Mouse (Mus musculus) embryonic facial prominence, embryonic 14.5 days (tissue): ENCODE measurements at regions not wholly inside any gene's neighbourhood (a gene's known extent, or its start where the extent isn't known, plus 50 kb on each side); places are given as distances from the start of the nearest gene placed in this dataset.
A peak's percentile ranks its signal among the peaks of the same experiment; 100 is the strongest.

Experiments
- ATAC-seq: fragments of 200-750 bp; cut with Nextera tagmentation; 2 replicates; pipeline ENCODE4 v1.8.0; 2017; ENCODE audit warnings: low read depth, moderate number of reproducible peaks, moderate TSS enrichment
- DNase-seq: peaks from one replicate; pipeline ENCODE4 v3.0.0-alpha.2; 2015; ENCODE audit warnings: low spot score
- H3K27ac ChIP-seq: fragments of 300-500 bp; sonication (generic); replicated peaks from 2 replicates; pipeline ENCODE4 v1.5.1; 2014; ENCODE audit warnings: low read depth, mild to moderate bottlenecking, low read length, moderate library complexity
- H3K27me3 ChIP-seq: fragments of 300-500 bp; sonication (generic); replicated peaks from 2 replicates; pipeline ENCODE4 v1.6.1; 2014; ENCODE audit warnings: low read length; ENCODE audit not compliant: control insufficient read depth, insufficient read depth
- H3K36me3 ChIP-seq: fragments of 300-500 bp; sonication (generic); 2 replicates; pipeline ENCODE4 v1.6.1; 2014; ENCODE audit warnings: low read length, mixed read lengths; ENCODE audit not compliant: control insufficient read depth, insufficient read depth
- H3K4me1 ChIP-seq: fragments of 300-500 bp; sonication (generic); 2 replicates; pipeline ENCODE4 v1.6.1; 2014; ENCODE audit warnings: antibody characterized with exemption, low read length; ENCODE audit not compliant: control insufficient read depth, insufficient read depth
- H3K4me2 ChIP-seq: fragments of 300-500 bp; sonication (generic); 2 replicates; pipeline ENCODE4 v1.6.1; 2014; ENCODE audit warnings: low read depth, mild to moderate bottlenecking, low read length, moderate library complexity, mixed read lengths
- H3K4me3 ChIP-seq: fragments of 300-500 bp; sonication (generic); 2 replicates; pipeline ENCODE4 v1.5.1; 2014; ENCODE audit warnings: low read depth, mild to moderate bottlenecking, low read length
- H3K9ac ChIP-seq: fragments of 300-500 bp; sonication (generic); 2 replicates; pipeline ENCODE4 v1.6.1; 2014; ENCODE audit warnings: low read depth, mild to moderate bottlenecking, low read length, moderate library complexity, mixed read lengths
- H3K9me3 ChIP-seq: fragments of 300-500 bp; sonication (generic); 2 replicates; pipeline ENCODE4 v1.6.1; 2016; ENCODE audit warnings: low read length; ENCODE audit not compliant: control insufficient read depth
- WGBS: fragments of 180-500 bp; shearing (Covaris S2); extraction: QIAGEN DNeasy Blood & Tissue Kit; methylation state at CpG from one replicate; pipeline ENCODE4 v1.1.7; 2014; 5-methylcytosine and 5-hydroxymethylcytosine counted together

DNA sequence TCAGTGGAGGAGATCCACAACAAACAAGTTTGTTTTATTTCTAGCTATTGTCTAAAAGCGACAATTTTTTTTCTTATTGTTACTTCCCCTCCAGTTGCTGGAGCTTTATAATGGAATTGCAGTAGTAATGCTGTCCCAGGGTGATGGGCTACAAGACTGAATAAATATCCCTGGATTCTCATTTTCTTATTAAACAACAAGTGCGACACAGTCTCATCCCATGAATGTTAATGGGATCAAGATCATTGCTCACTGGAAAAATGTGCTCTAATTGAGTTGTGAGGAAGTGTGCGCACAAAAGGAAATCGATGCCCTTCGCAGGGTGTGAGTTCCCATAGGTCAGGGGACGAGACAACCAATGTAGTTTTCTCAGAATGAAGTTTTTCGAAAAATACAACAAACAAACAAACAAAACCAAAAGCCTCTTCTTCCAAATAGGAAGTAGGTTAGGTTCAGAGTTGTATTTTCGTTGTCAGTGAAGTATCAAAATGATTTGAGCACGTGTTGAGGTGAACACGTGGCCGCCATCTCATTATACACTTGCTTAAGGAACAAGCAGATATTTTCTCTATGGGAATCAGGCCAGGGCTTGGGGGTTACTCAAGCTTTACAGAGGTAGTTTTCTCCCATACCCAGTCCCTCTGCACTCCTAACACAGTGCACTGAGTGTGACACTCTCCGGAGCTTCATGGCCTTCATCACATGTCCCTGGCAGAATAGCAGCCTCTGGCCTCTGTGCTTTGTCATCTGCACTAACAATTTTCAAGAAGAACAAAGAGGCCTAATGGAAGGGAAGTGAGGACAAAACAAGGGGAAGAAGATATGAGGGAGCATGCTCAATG lies 205.7 kb downstream of the Rnf152 start:
- Histone ChIP-seq H3K4me3 (no peak overlapping the region), H3K27me3 (no peaks in the 10 kb centered on the region), H3K4me2 (no peak overlapping the region), H3K9ac (no peak overlapping the region), H3K36me3 (no peaks in the 10 kb centered on the region), H3K9me3 (no peaks in the 10 kb centered on the region), H3K4me1 (no peaks in the 10 kb centered on the region), H3K27ac (no peak overlapping the region)
- DNase-seq (no peak), ATAC-seq (no peak)
- 82% methylated on average over 12 of the region's 12 CpGs for WGBS

DNA sequence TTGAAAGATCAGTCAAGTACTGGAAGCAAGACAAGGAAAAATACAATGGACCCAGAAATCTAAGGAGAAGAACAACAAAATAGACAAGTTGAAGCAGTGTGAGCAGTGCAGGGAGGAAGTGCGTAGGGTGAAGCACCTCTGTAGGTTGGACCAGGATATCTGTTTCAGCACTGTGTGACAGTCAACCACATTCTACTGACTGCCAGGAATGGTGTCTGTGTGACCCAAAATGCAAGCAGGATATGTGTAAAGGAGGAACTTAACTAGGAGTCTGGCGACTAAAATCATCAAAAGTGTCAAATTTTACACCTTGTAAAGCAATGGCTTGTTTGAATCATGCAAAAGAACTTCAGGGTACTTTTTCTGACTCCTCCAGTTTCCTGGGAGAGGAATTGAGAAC lies 207.7 kb downstream of the Rnf152 start:
- Histone ChIP-seq H3K9ac (no peak overlapping the region), H3K9me3 (no peaks in the 10 kb centered on the region), H3K4me1 (no peaks in the 10 kb centered on the region), H3K4me3 (no peak overlapping the region), H3K4me2 (no peak overlapping the region), H3K27ac (no peak overlapping the region), H3K36me3 (no peaks in the 10 kb centered on the region), H3K27me3 (no peaks in the 10 kb centered on the region)
- ATAC-seq (no peak), DNase-seq (no peak)
- 88% methylated on average over 2 of the region's 2 CpGs for WGBS

DNA sequence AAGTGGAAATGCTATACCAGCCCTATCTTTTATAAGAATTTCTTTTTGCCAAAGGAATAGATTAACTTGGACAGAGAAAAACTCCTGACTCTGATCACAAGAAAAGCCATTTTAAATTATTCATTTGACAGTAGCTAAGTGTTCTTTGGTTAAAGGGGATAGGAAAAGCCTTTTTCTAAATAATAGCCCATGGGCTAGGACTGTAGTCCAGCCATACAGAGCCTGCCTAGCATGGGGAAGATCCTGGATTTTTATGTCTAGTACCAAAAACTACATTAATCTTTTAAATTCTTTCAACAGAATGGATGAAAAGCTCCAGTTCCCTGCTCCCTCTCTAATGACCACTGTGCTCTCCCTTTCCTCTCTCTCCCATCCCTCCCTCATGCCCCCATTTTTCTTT lies 208.5 kb downstream of the Rnf152 start:
- no peak overlapping the region for H3K27ac ChIP-seq
- H3K36me3 ChIP-seq = no peaks in the 10 kb centered on the region
- no peaks in the 10 kb centered on the region for H3K27me3 ChIP-seq
- ATAC-seq (no peak), DNase-seq (no peak)
- H3K9ac ChIP-seq = no peak overlapping the region
- H3K4me2 ChIP-seq = no peak overlapping the region
- no peak overlapping the region for H3K4me3 ChIP-seq
- no peaks in the 10 kb centered on the region for H3K4me1 ChIP-seq
- no peaks in the 10 kb centered on the region for H3K9me3 ChIP-seq

- Histone ChIP-seq H3K27ac (no peak overlapping the region), H3K9ac (no peak overlapping the region), H3K27me3 (no peaks in the 10 kb centered on the region), H3K4me3 (no peak overlapping the region), H3K36me3 (no peaks in the 10 kb centered on the region), H3K4me2 (no peak overlapping the region), H3K9me3 (no peaks in the 10 kb centered on the region), H3K4me1 (no peaks in the 10 kb centered on the region)
- 52% methylated on average over 4 of the region's 4 CpGs for WGBS
- DNase-seq (peak; percentile 17), ATAC-seq (no peak)
Observed at GRCm38 (mm10) chr1:105123936-105124335, 232.6 kb downstream of the Rnf152 start.

DNA sequence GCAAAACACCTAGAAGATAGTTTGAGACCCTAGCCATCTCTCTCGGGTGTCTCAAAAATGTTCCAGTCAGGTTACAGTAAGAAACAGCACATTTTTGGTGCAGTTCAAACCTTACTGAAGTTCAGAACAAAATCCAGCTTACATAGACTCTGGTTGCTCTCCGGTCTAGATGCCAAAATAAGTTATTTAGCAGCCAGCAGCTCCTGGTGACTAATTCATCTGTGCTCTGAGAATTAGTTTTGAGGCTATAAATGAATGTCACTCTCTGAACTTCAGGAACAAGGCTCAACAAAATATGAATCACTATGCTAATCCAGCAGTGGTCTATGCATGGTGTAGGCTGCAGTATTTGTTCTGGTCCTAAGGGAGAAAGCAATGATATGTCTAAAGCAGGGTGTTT lies 238.6 kb downstream of the Rnf152 start:
- Histone ChIP-seq H3K9me3 (no peaks in the 10 kb centered on the region), H3K4me1 (no peaks in the 10 kb centered on the region), H3K27me3 (no peaks in the 10 kb centered on the region), H3K27ac (no peak overlapping the region), H3K4me2 (no peak overlapping the region), H3K4me3 (no peak overlapping the region), H3K36me3 (no peaks in the 10 kb centered on the region), H3K9ac (no peak overlapping the region)
- 78% methylated on average over 2 of the region's 2 CpGs for WGBS
- no peak for ATAC-seq
- no peak for DNase-seq

GRCm38 (mm10) chr1:105116231-105116630 lies 240.3 kb downstream of the Rnf152 start:
- Histone ChIP-seq H3K27me3 (no peaks in the 10 kb centered on the region), H3K9ac (no peak overlapping the region), H3K36me3 (no peaks in the 10 kb centered on the region), H3K4me3 (no peak overlapping the region), H3K4me1 (no peaks in the 10 kb centered on the region), H3K4me2 (no peak overlapping the region), H3K9me3 (no peaks in the 10 kb centered on the region), H3K27ac (no peak overlapping the region)
- no peak for ATAC-seq
- DNase-seq = no peak
- WGBS = 68% methylated on average over 3 of the region's 3 CpGs

GRCm38 (mm10) chr1:105115391-105115790 lies 241.1 kb downstream of the Rnf152 start:
- Histone ChIP-seq H3K9me3 (no peaks in the 10 kb centered on the region), H3K9ac (no peak overlapping the region), H3K36me3 (no peaks in the 10 kb centered on the region), H3K27ac (no peak overlapping the region), H3K4me1 (no peaks in the 10 kb centered on the region), H3K4me3 (no peak overlapping the region), H3K27me3 (no peaks in the 10 kb centered on the region), H3K4me2 (no peak overlapping the region)
- 85% methylated on average over 6 of the region's 6 CpGs for WGBS
- DNase-seq (no peak), ATAC-seq (no peak)

GRCm38 (mm10) chr1:105114835-105115234 lies 241.7 kb downstream of the Rnf152 start:
- Histone ChIP-seq H3K27ac (no peak overlapping the region), H3K27me3 (no peaks in the 10 kb centered on the region), H3K4me2 (no peak overlapping the region), H3K9me3 (no peaks in the 10 kb centered on the region), H3K9ac (no peak overlapping the region), H3K36me3 (no peaks in the 10 kb centered on the region), H3K4me1 (no peaks in the 10 kb centered on the region), H3K4me3 (no peak overlapping the region)
- WGBS = 88% methylated on average over 3 of the region's 3 CpGs
- ATAC-seq = no peak
- no peak for DNase-seq
